Mouse (Mus musculus): Measurements from ENCODE around the gene Slc22a7.

GRCm38 (mm10) chr17:46484461-46484875, 46.2 kb upstream of the Slc22a7 start:
- no peak for TF ChIP-seq CTCF (IDR thresholded peaks at IDR 0.05; ENCODE audit: extremely low read depth, insufficient read length, insufficient replicate concordance, low read depth, low read length)
- TF ChIP-seq POLR2A (IDR thresholded peaks at IDR 0.05; ENCODE audit: low read depth, low read length) = no peak
